Mouse (Mus musculus): Measurements from ENCODE around the gene Cenpm. TPM values are rescaled to one million over a fixed set of nuclear protein-coding genes. Genes with fewer than 3 reads are reported as not detected.

The Cenpm gene
- polyA plus RNA-seq, 2 experiments: 21.6 to 42.1 TPM

DNA sequence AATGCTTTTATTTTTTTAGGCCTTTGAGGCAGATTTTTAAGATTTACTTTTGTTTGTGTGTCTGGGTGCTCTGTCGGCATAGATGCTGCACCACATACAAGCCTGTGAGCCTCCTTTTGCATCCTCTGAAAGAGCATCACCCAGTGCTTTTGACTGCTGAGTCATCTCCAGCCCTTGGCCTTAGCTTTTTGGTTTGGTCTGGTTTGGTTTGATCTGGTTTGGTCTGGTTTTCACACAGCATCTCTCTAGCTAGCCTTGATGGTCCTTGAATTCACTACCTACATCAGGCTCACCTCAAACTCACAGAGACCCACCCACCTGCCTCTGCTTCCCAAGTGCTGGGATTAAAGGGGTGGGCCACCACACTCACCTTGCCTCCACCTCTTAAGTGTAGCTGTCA, 56.6 kb downstream of the Cenpm start:
- ATAC-seq (ENCODE audit: insufficient read depth) (no peak), DNase-seq (ENCODE audit: low read depth in 3 of 3, low spot score in 3 of 3) (no peak)
- 90% methylated on average over 1 of the region's 1 CpGs for WGBS (ENCODE audit: insufficient replicate concordance)

DNA sequence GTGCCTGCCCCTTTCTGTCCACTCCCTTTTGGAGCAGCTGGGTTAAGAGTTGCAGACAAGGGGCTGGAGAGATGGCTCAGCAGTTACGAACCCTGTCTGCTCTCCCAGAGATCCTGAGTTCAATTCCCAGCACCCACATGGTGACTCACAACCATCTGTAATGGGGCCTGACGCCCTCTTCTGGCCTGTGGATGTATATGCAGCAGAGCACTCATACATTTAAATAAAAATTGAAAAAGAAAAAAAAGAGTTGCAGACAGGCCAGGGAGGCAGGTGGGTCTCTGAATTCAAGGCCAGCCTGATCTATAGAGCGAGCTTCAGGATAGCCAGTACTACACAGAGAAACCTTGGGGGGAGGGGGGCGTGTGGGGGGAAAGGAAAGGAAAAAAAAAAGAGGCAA, 57.1 kb downstream of the Cenpm start:
- Histone ChIP-seq H3K27ac (peak overlapping the region; percentile 88), H3K4me2 (ENCODE audit: low read depth) (no peak overlapping the region), H3K9me3 (ENCODE audit: control insufficient read depth, low read length) (peaks cover 6% of the 10 kb centered on the region), H3K36me3 (replicated peaks; ENCODE audit: control insufficient read depth, insufficient read depth, low read depth) (peaks cover 54% of the 10 kb centered on the region), H3K4me1 (replicated peaks; ENCODE audit: control insufficient read depth in 2 of 2, insufficient read depth in 2 of 2, low read length in 1 of 2) (peaks cover 48 to 51% of the 10 kb centered on the region in 2 experiments), H3K27me3 (ENCODE audit: control insufficient read depth, insufficient read depth, low read length) (no peaks in the 10 kb centered on the region), H3K4me3 (ENCODE audit: insufficient read depth in 1 of 2, low read depth in 2 of 2, low read length in 2 of 2) (no peak overlapping the region), H3K9ac (replicated peaks) (no peak overlapping the region)
- 83% methylated on average over 4 of the region's 4 CpGs for WGBS (ENCODE audit: insufficient replicate concordance)
- peak; percentile 22; the same call in 1 of the 2 replicates for TF ChIP-seq CTCF (IDR thresholded peaks at IDR 0.05; ENCODE audit: low read depth)
- TF ChIP-seq EP300 (IDR thresholded peaks at IDR 0.05; ENCODE audit: low read depth): no peak
- DNase-seq (ENCODE audit: low read depth in 3 of 3, low spot score in 3 of 3) (no peak), ATAC-seq (ENCODE audit: insufficient read depth) (no peak)

More for the DNA sequence above, 56.6 kb downstream of the Cenpm start:
- H3K4me2 ChIP-seq (ENCODE audit: low read depth): no peak overlapping the region
- no peak for TF ChIP-seq CTCF (IDR thresholded peaks at IDR 0.05; ENCODE audit: low read depth)
- TF ChIP-seq EP300 (IDR thresholded peaks at IDR 0.05; ENCODE audit: low read depth): peak; percentile 35
- H3K9me3 ChIP-seq (ENCODE audit: control insufficient read depth, low read length): peaks cover 1% of the 10 kb centered on the region; the same call in 1 of the 2 replicates
- H3K36me3 ChIP-seq (replicated peaks; ENCODE audit: control insufficient read depth, insufficient read depth, low read depth): peaks cover 53% of the 10 kb centered on the region
- peaks cover 48 to 51% of the 10 kb centered on the region in 2 experiments for H3K4me1 ChIP-seq (replicated peaks; ENCODE audit: control insufficient read depth in 2 of 2, insufficient read depth in 2 of 2, low read length in 1 of 2)
- H3K4me3 ChIP-seq (ENCODE audit: insufficient read depth in 1 of 2, low read depth in 2 of 2, low read length in 2 of 2): no peak overlapping the region
- H3K27me3 ChIP-seq (ENCODE audit: control insufficient read depth, insufficient read depth, low read length): no peaks in the 10 kb centered on the region
- peak overlapping the region; percentile 88 for H3K27ac ChIP-seq
- H3K9ac ChIP-seq (replicated peaks): 0 out of 2 replicates have a peak overlapping the region, but pooled peaks have one; percentile 41

GRCm38 (mm10) chr15:82186931-82187330, 57.6 kb downstream of the Cenpm start:
- Histone ChIP-seq H3K9ac (replicated peaks) (peak overlapping the region; percentile 19), H3K9me3 (ENCODE audit: control insufficient read depth, low read length) (peaks cover 7% of the 10 kb centered on the region), H3K27me3 (ENCODE audit: control insufficient read depth, insufficient read depth, low read length) (no peaks in the 10 kb centered on the region), H3K4me2 (ENCODE audit: low read depth) (peak overlapping the region; percentile 75), H3K4me3 (ENCODE audit: insufficient read depth in 1 of 2, low read depth in 2 of 2, low read length in 2 of 2) (no peak overlapping the region), H3K27ac (peak overlapping the region; percentile 88), H3K4me1 (replicated peaks; ENCODE audit: control insufficient read depth in 2 of 2, insufficient read depth in 2 of 2, low read length in 1 of 2) (peaks cover 48 to 51% of the 10 kb centered on the region in 2 experiments), H3K36me3 (replicated peaks; ENCODE audit: control insufficient read depth, insufficient read depth, low read depth) (peaks cover 54% of the 10 kb centered on the region)
- ATAC-seq (ENCODE audit: insufficient read depth) (peak; percentile 1; the same call in 1 of the 2 replicates), DNase-seq (ENCODE audit: low read depth in 3 of 3, low spot score in 3 of 3) (no peak)
- TF ChIP-seq CTCF (IDR thresholded peaks at IDR 0.05; ENCODE audit: low read depth) (peak; percentile 28; the same call in 1 of the 2 replicates), EP300 (IDR thresholded peaks at IDR 0.05; ENCODE audit: low read depth) (no peak)
- 34% methylated on average over 5 of the region's 5 CpGs for WGBS (ENCODE audit: insufficient replicate concordance)

DNA sequence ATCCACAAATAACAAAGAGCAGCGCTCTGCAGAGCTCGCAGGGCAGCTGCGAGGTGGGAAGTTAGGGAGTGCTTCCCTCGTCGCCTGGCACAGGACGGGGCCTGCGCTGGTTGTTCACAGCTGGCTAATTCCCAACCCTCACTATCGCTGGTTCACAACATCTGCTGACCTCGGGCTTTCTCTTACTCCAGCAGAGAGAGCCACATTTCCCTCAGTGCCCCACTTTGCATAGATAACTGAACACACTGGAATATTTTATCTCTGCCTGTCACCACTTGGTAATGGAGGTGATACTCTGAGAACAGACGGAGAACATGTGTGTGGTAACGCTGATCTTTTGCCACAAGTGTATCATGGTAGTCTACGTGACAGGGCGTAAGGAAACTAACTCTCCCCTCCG, 58.4 kb downstream of the Cenpm start:
- TF ChIP-seq EP300 (IDR thresholded peaks at IDR 0.05; ENCODE audit: low read depth) (peak; percentile 87), CTCF (IDR thresholded peaks at IDR 0.05; ENCODE audit: low read depth) (no peak)
- Histone ChIP-seq H3K4me1 (replicated peaks; ENCODE audit: control insufficient read depth in 2 of 2, insufficient read depth in 2 of 2, low read length in 1 of 2) (peaks cover 50 to 51% of the 10 kb centered on the region in 2 experiments), H3K9me3 (ENCODE audit: control insufficient read depth, low read length) (peaks cover 7% of the 10 kb centered on the region), H3K27ac (peak overlapping the region; percentile 88), H3K9ac (replicated peaks) (peak overlapping the region; percentile 73), H3K4me2 (ENCODE audit: low read depth) (peak overlapping the region; percentile 75), H3K36me3 (replicated peaks; ENCODE audit: control insufficient read depth, insufficient read depth, low read depth) (peaks cover 54% of the 10 kb centered on the region), H3K27me3 (ENCODE audit: control insufficient read depth, insufficient read depth, low read length) (no peaks in the 10 kb centered on the region), H3K4me3 (ENCODE audit: insufficient read depth in 1 of 2, low read depth in 2 of 2, low read length in 2 of 2) (no peak overlapping the region; a peak in 1 of 4 replicates)
- DNase-seq (ENCODE audit: low read depth in 3 of 3, low spot score in 3 of 3) (peak; percentile 71 to 78 (median 74)), ATAC-seq (ENCODE audit: insufficient read depth) (peak; percentile 72)
- 16% methylated on average over 14 of the region's 14 CpGs for WGBS (ENCODE audit: insufficient replicate concordance)

DNA sequence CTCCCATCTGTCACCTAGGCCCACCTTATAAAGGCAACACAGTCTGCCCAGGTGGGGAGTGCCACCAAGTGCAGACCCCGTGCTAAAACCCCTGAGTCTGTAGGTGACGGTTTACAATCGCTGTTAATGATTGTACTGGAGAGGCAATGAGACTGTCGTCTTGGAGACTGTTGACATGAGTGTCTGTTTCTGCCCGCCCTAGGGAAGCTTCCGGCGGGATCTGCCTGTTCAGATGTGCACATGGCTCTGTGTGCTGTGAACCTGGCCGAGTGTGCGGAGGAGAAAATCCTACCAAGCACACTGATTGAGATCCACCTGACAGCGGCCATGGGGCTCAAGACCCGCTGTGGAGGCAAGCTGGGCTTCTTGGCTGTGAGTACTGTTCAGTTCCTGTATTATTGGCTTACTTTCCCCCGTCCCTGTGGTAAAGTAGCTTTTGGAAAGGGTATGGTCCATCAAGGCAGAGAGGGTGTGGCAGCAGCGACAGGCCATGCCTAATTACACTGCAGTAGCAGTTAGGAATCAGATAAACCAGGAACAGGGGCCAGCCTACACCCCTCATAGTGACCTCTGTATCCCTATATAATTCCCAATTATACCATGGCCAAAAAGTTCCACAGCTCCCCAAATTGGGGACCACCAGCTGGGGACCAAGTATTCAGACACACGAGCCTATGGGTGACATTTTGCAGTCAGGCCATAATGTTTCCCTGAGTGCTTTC, 59.3 kb downstream of the Cenpm start:
- DNase-seq (ENCODE audit: low read depth in 3 of 3, low spot score in 3 of 3) (no peak), ATAC-seq (ENCODE audit: insufficient read depth) (no peak)
- Histone ChIP-seq H3K9ac (replicated peaks) (peak overlapping the region; percentile 73), H3K36me3 (replicated peaks; ENCODE audit: control insufficient read depth, insufficient read depth, low read depth) (peaks cover 62% of the 10 kb centered on the region), H3K27ac (peak overlapping the region; percentile 88), H3K27me3 (ENCODE audit: control insufficient read depth, insufficient read depth, low read length) (no peaks in the 10 kb centered on the region), H3K9me3 (ENCODE audit: control insufficient read depth, low read length) (peaks cover 7% of the 10 kb centered on the region), H3K4me2 (ENCODE audit: low read depth) (peak overlapping the region; percentile 75), H3K4me3 (ENCODE audit: insufficient read depth in 1 of 2, low read depth in 2 of 2, low read length in 2 of 2) (no peak overlapping the region), H3K4me1 (replicated peaks; ENCODE audit: control insufficient read depth in 2 of 2, insufficient read depth in 2 of 2, low read length in 1 of 2) (peaks cover 51 to 52% of the 10 kb centered on the region in 2 experiments)
- WGBS (ENCODE audit: insufficient replicate concordance): 57% methylated on average over 14 of the region's 14 CpGs
- TF ChIP-seq EP300 (IDR thresholded peaks at IDR 0.05; ENCODE audit: low read depth) (0 out of 2 replicates have a peak, but pooled peaks have one; percentile 20), CTCF (IDR thresholded peaks at IDR 0.05; ENCODE audit: low read depth) (no peak)
